Mouse (Mus musculus) spleen, adult 10 weeks (tissue): Measurements from ENCODE around the gene Cfap157. TPM values are rescaled to one million over a fixed set of nuclear protein-coding genes. Genes with fewer than 3 reads are reported as not detected.

Source experiments
- polyA plus RNA-seq: library from polyadenylated mRNA; stranded (reverse); fragments of 350-450 nt; fragmentation: Illumina TruSeq; extraction: RNeasy Lipid Tissue Mini Kit (QIAGEN cat#74804); gene quantifications from one replicate; pipeline ENCODE4 v1.2.3, GENCODE M21; 2015; ENCODE audit warnings: low replicate concordance; ENCODE audit not compliant: insufficient read depth

Cfap157 gene
- polyA plus RNA-seq: not detected

GRCm38 (mm10) chr2:32784048-32784681 lies at the start of gene Cfap157:
Gene Cfap157 (minus strand): TSS chr2:32784428.

GRCm38 (mm10) chr2:32775359-32776074 lies 8.7 kb downstream of the Cfap157 start, which contains the start of the genes Ttc16 and Ptrh1:
Gene Ttc16 (minus strand): TSS chr2:32775633.
Gene Ptrh1 (plus strand): TSS chr2:32775786.

DNA sequence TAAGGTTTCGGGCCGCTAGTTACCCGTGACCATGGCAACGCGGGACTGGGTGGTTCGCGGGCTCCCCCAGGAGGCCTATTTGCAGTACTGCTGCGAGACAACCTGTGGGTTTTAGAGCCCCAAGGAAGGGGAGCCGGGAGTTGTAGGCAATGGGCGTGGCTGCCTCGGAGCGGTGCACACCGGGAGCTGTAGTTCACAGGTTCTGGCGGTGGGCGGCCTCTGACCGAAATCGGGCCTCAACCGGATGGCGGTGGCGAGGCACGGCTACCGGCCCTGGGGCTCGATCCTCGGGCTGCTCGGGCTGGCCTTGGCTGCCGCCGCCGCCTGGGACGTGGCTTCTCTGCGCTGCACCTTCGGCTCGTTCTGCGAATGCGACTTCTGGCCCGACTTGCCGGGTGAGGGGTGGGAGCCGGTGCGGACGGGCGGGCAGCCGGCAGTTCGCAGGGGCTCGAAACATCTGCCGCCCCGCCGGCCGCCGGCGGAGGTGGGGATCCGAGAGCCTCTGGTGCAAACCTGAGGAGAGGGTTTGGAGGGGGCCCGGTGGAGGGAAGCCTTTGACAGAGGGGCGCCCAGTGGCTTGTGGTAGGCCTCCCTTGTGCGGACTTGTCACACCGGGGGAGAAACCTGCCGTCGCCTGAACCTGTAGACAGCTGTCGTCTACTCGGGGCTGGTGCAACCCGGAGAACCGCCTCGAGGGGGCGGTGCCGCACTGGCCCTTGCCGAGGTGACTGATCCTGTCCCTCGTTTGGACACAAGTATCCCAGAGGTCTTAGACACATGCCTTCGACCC lies 27.0 kb downstream of the Cfap157 start, which contains the start of gene Tor2a:
Gene Tor2a, plus strand, starts transcription at position 179 of the 790 bp plus-strand sequence.

DNA sequence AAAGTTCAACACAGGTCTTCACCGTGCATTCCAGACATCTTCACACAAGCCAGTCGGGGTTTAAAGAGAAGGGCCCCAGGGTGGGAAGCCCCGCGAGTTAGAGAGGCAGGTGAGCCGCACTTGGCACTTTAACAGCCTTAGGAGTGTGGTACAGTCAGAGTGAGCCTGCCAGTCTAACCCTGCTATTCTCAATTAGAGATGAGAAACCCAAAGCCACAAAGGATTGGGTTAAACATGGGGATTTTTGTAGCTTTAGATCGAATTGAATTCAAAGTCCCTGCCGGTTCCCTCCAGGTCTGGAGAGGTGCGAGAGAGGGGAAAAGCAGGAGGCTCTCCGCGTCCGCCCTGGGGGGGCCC lies 43.3 kb downstream of the Cfap157 start, which contains the start of gene 6330409D20Rik:
Gene 6330409D20Rik, minus strand, starts transcription at position 101 of the 357 bp plus-strand sequence.

Other genes starting within 250 kb of the Cfap157 start
- 28.0 TPM for gene Fam102a, start 249.1 kb downstream of the Cfap157 start, polyA plus RNA-seq
- 56.7 TPM for gene Dpm2, start 213.6 kb downstream of the Cfap157 start, polyA plus RNA-seq
- gene Pip5kl1, start 209.6 kb downstream of the Cfap157 start, polyA plus RNA-seq: not detected
- gene 9430097D07Rik, start 208.7 kb downstream of the Cfap157 start, polyA plus RNA-seq: 0.15 TPM
- 16.1 TPM for gene St6galnac4, start 197.3 kb downstream of the Cfap157 start, polyA plus RNA-seq
- gene St6galnac6, start 184.7 kb downstream of the Cfap157 start, polyA plus RNA-seq: 11.3 TPM
- gene Ak1, start 162.7 kb downstream of the Cfap157 start, polyA plus RNA-seq: 6.3 TPM
- 19.9 TPM for gene Eng, start 137.8 kb downstream of the Cfap157 start, polyA plus RNA-seq
- 9.0 TPM for gene Fpgs, start 80.3 kb downstream of the Cfap157 start, polyA plus RNA-seq
- gene Cdk9, start 71.4 kb downstream of the Cfap157 start, polyA plus RNA-seq: 102 TPM
- gene Sh2d3c, start 63.4 kb downstream of the Cfap157 start, polyA plus RNA-seq: 19.7 TPM
- gene 6330409D20Rik, start 43.4 kb downstream of the Cfap157 start, polyA plus RNA-seq: not detected
- 12.6 TPM for gene Tor2a, start 27.2 kb downstream of the Cfap157 start, polyA plus RNA-seq
- gene Ttc16, start 8.8 kb downstream of the Cfap157 start, polyA plus RNA-seq: 0.12 TPM
- gene Ptrh1, start 8.6 kb downstream of the Cfap157 start, polyA plus RNA-seq: 2.1 TPM
- gene Stxbp1, start 62.8 kb upstream of the Cfap157 start, polyA plus RNA-seq: 7.0 TPM
- gene Fam129b, start 91.7 kb upstream of the Cfap157 start, polyA plus RNA-seq: 3.2 TPM
- 2,666 TPM for gene Rpl12, start 177.1 kb upstream of the Cfap157 start, polyA plus RNA-seq
- gene Lrsam1, start 177.2 kb upstream of the Cfap157 start, polyA plus RNA-seq: 5.3 TPM
- 2.0 TPM for gene Slc2a8, start 197.7 kb upstream of the Cfap157 start, polyA plus RNA-seq